Mouse (Mus musculus): ENCODE data around the gene Ppp1r2. TPM values are rescaled to one million over a fixed set of nuclear protein-coding genes. Genes with fewer than 3 reads are reported as not detected.
A peak's percentile ranks its signal among the peaks of the same experiment; 100 is the strongest.

The Ppp1r2 gene
- polyA plus RNA-seq, 1 experiment, result 47.6 TPM

DNA sequence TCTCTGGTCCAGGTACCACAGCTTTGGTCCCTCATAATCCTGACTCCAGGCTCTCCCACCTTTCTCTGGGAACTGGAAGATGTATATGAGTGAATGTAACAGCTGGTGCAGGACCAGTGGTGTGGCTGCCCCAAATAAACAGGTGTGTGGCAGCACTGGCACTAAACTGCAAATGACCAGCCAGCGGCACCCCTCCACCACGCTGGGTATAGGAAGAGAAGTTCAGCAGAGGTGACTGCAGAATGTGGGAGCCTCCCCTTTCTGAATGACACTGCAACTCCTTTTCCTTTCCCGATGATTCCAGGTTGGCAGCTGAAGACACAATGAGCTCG is 41.9 kb downstream of the Ppp1r2 start:
- peak overlapping the region; percentile 44; the same call in 1 of the 2 replicates for H3K4me3 ChIP-seq (ENCODE audit: insufficient read depth, low read depth, low read length)
- H3K4me1 ChIP-seq (ENCODE audit: control insufficient read depth, insufficient read depth, insufficient read length, low read length), result peaks cover 6% of the 10 kb centered on the region; the same call in 1 of the 2 replicates
- no peak overlapping the region for H3K27ac ChIP-seq (replicated peaks; ENCODE audit: low read depth, low read length)

- Histone ChIP-seq H3K4me3 (ENCODE audit: insufficient read depth, low read depth, low read length) (no peak overlapping the region), H3K27ac (replicated peaks; ENCODE audit: low read depth, low read length) (no peak overlapping the region), H3K4me1 (ENCODE audit: control insufficient read depth, insufficient read depth, insufficient read length, low read length) (peaks cover 6% of the 10 kb centered on the region; the same call in 1 of the 2 replicates)
Measured at GRCm38 (mm10) chr16:31232491-31233166, 42.4 kb downstream of the Ppp1r2 start.

GRCm38 (mm10) chr16:31231591-31231990 is 43.5 kb downstream of the Ppp1r2 start:
- Histone ChIP-seq H3K4me3 (ENCODE audit: insufficient read depth, low read depth, low read length) (no peak overlapping the region), H3K4me1 (ENCODE audit: control insufficient read depth, insufficient read depth, insufficient read length, low read length) (peaks cover 6% of the 10 kb centered on the region; the same call in 1 of the 2 replicates), H3K27ac (replicated peaks; ENCODE audit: low read depth, low read length) (no peak overlapping the region)

- Histone ChIP-seq H3K4me3 (ENCODE audit: insufficient read depth, low read depth, low read length) (no peak overlapping the region), H3K4me1 (ENCODE audit: control insufficient read depth, insufficient read depth, insufficient read length, low read length) (no peaks in the 10 kb centered on the region), H3K27ac (replicated peaks; ENCODE audit: low read depth, low read length) (no peak overlapping the region)
Measured at GRCm38 (mm10) chr16:31227746-31228145, 47.3 kb downstream of the Ppp1r2 start.

GRCm38 (mm10) chr16:31215271-31215670 is 59.8 kb downstream of the Ppp1r2 start:
- H3K27ac ChIP-seq (replicated peaks; ENCODE audit: low read depth, low read length), result no peak overlapping the region
- H3K4me1 ChIP-seq (ENCODE audit: control insufficient read depth, insufficient read depth, insufficient read length, low read length), result no peaks in the 10 kb centered on the region
- H3K4me3 ChIP-seq (ENCODE audit: insufficient read depth, low read depth, low read length), result no peak overlapping the region

GRCm38 (mm10) chr16:31213463-31213862 is 61.6 kb downstream of the Ppp1r2 start:
- H3K27ac ChIP-seq (replicated peaks; ENCODE audit: low read depth, low read length), result no peak overlapping the region
- H3K4me3 ChIP-seq (ENCODE audit: insufficient read depth, low read depth, low read length), result no peak overlapping the region
- peaks cover 2% of the 10 kb centered on the region; the same call in 1 of the 2 replicates for H3K4me1 ChIP-seq (ENCODE audit: control insufficient read depth, insufficient read depth, insufficient read length, low read length)

DNA sequence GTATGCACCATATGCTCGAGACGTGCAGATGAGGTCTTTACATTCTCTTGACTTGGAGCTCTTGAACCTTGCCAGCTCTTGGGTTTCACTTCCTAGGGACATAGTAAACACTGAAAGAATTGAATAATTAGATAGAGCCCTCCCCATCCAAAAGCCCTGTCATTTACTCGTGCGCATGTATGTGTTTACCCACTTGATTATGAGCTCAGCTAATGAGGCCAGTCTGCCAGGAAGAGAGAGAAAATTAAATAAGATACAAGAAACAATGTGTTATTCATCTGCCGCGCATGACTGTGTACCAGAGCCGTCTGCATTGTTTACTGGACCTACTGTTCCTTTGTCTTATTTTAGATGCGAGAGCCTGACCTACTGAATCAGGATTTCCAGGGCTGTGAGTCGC is 63.6 kb downstream of the Ppp1r2 start:
- Histone ChIP-seq H3K4me1 (ENCODE audit: control insufficient read depth, insufficient read depth, insufficient read length, low read length) (peaks cover 2% of the 10 kb centered on the region; the same call in 1 of the 2 replicates), H3K4me3 (ENCODE audit: insufficient read depth, low read depth, low read length) (no peak overlapping the region; the same call in 1 of the 2 replicates), H3K27ac (replicated peaks; ENCODE audit: low read depth, low read length) (no peak overlapping the region)

- Histone ChIP-seq H3K4me3 (ENCODE audit: insufficient read depth, low read depth, low read length) (no peak overlapping the region), H3K4me1 (ENCODE audit: control insufficient read depth, insufficient read depth, insufficient read length, low read length) (peaks cover 2% of the 10 kb centered on the region; the same call in 1 of the 2 replicates), H3K27ac (replicated peaks; ENCODE audit: low read depth, low read length) (no peak overlapping the region)
Measured at GRCm38 (mm10) chr16:31210453-31210852, 64.6 kb downstream of the Ppp1r2 start.

DNA sequence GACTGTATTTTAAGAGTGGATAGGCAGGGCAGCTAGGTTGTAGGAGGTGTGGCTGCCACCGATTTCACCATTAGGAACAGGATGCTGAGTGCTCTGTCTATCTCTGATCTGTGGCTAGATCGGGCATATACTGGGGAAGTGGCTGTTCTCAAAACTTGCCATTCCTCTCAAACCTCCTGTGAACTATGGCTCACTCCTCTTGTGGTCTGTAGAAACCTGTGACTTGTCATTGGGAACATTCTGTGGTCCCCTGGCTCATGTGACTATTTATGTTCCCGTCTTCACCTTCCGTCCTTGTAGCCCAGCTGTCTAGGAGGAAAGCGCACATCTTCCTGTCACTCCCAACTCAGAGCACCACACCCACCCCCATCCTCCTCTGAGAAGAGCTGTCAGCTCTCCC is 65.2 kb downstream of the Ppp1r2 start:
- H3K4me1 ChIP-seq (ENCODE audit: control insufficient read depth, insufficient read depth, insufficient read length, low read length), result peaks cover 2% of the 10 kb centered on the region; the same call in 1 of the 2 replicates
- H3K4me3 ChIP-seq (ENCODE audit: insufficient read depth, low read depth, low read length), result no peak overlapping the region
- no peak overlapping the region for H3K27ac ChIP-seq (replicated peaks; ENCODE audit: low read depth, low read length)

DNA sequence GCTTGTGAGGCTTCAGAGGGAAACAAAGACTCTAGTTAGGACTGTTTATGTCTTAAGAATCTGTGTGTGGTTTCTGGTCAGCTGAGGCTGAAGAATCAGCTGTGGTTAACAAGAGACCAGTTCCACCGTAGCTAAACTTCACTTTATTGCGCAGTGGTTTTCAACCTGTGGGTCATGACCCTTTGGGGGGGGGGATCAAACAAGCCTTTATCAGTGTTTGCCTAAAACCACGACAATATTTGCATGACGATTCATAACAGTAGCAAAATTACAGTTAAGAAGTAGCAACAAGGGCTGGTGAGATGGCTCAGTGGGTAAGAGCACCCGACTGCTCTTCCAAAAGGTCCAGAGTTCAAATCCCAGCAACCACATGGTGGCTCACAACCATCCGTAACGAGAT is 69.4 kb downstream of the Ppp1r2 start:
- Histone ChIP-seq H3K27ac (replicated peaks; ENCODE audit: low read depth, low read length) (no peak overlapping the region), H3K4me3 (ENCODE audit: insufficient read depth, low read depth, low read length) (no peak overlapping the region)

GRCm38 (mm10) chr16:31205187-31205586 is 69.9 kb downstream of the Ppp1r2 start:
- Histone ChIP-seq H3K27ac (replicated peaks; ENCODE audit: low read depth, low read length) (no peak overlapping the region), H3K4me3 (ENCODE audit: insufficient read depth, low read depth, low read length) (no peak overlapping the region), H3K4me1 (ENCODE audit: control insufficient read depth, insufficient read depth, insufficient read length, low read length) (peaks cover 2% of the 10 kb centered on the region; the same call in 1 of the 2 replicates)

More for the DNA sequence above, 69.4 kb downstream of the Ppp1r2 start:
- peaks cover 2% of the 10 kb centered on the region; the same call in 1 of the 2 replicates for H3K4me1 ChIP-seq (ENCODE audit: control insufficient read depth, insufficient read depth, insufficient read length, low read length)

DNA sequence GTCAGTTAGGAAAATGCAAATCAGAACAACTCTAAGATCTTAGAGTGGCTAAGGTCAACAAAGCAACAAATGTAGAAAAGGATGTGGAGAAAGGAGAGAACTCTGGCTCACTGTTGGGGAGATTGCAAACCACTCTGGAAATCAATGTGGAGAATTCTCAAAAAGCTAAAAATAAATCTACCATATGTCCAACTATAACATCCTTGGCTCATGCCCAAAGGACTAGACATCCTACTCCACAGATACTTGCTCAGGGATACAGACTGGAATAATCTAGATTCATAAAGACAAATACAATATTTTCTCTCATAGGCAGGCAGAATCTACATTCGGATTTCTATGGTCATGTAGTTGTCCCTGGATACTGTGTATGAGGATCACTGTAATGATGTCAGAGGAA is 70.9 kb downstream of the Ppp1r2 start:
- H3K27ac ChIP-seq (replicated peaks; ENCODE audit: low read depth, low read length), result no peak overlapping the region
- H3K4me1 ChIP-seq (ENCODE audit: control insufficient read depth, insufficient read depth, insufficient read length, low read length), result no peaks in the 10 kb centered on the region
- H3K4me3 ChIP-seq (ENCODE audit: insufficient read depth, low read depth, low read length), result no peak overlapping the region

DNA sequence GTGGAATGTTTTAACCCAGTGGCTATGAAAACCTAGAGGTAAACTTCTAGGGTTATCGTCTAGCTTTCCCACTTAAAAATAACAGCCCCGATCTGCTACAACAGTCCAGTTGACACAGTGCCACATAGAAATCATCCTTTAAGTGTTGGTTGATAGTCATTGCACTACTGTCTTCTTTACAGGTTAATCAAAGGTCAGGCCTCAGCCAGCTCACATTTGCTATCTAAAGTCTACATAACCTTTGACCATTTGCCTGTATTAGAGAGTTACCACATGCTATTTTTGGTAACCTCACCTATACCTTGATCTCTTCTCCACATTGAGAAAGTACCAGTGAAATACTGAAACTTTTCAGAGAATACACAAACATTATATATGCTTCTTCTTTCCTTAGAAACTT is 73.4 kb downstream of the Ppp1r2 start:
- Histone ChIP-seq H3K4me3 (ENCODE audit: insufficient read depth, low read depth, low read length) (no peak overlapping the region), H3K27ac (replicated peaks; ENCODE audit: low read depth, low read length) (no peak overlapping the region), H3K4me1 (ENCODE audit: control insufficient read depth, insufficient read depth, insufficient read length, low read length) (peaks cover 2% of the 10 kb centered on the region)
